Mouse (Mus musculus): Measurements from ENCODE around the gene Rnf215.
A peak's percentile ranks its signal among the peaks of the same experiment; 100 is the strongest.
"Not testable (repeated sequence)": the region's sequence is repeated elsewhere in the genome, so short reads cannot be mapped to it uniquely, and the experiment has no call there.

Gene Rnf215

GRCm38 (mm10) chr11:4134986-4135935 lies at the start of gene Rnf215:
TSS of gene Rnf215 (plus strand) at chr11:4135202.
- peak; percentile 68 to 82 for DNase-seq (ENCODE audit: low spot score in 2 of 2)

- DNase-seq (ENCODE audit: low spot score in 2 of 2) = no peak
Observed at GRCm38 (mm10) chr11:4086246-4086645, 48.8 kb upstream of the Rnf215 start.

- DNase-seq (ENCODE audit: low spot score in 2 of 2) = no peak
Observed at GRCm38 (mm10) chr11:4087267-4087666, 47.7 kb upstream of the Rnf215 start.

GRCm38 (mm10) chr11:4093459-4094377 lies 41.3 kb upstream of the Rnf215 start:
- DNase-seq (ENCODE audit: low spot score in 2 of 2) = no peak

- DNase-seq (ENCODE audit: low spot score in 2 of 2) = peak; percentile 59 to 73
Observed at GRCm38 (mm10) chr11:4094378-4095170, 40.4 kb upstream of the Rnf215 start.

GRCm38 (mm10) chr11:4095171-4096053 lies 39.6 kb upstream of the Rnf215 start, which contains the start of gene Mtfp1:
TSS of gene Mtfp1 (minus strand) at chr11:4095445.
- peak in 1 of 2 experiments; percentile 44 for DNase-seq (ENCODE audit: low spot score in 2 of 2)

GRCm38 (mm10) chr11:4096054-4096984 lies 38.7 kb upstream of the Rnf215 start:
- DNase-seq (ENCODE audit: low spot score in 2 of 2) = peak; percentile 94 to 97

GRCm38 (mm10) chr11:4097091-4097621 lies 37.8 kb upstream of the Rnf215 start:
- no peak for DNase-seq (ENCODE audit: low spot score in 2 of 2)

GRCm38 (mm10) chr11:4098120-4098519 lies 36.9 kb upstream of the Rnf215 start:
- no peak for DNase-seq (ENCODE audit: low spot score in 2 of 2)

- DNase-seq (ENCODE audit: low spot score in 2 of 2) = no peak
Observed at GRCm38 (mm10) chr11:4098816-4099215, 36.2 kb upstream of the Rnf215 start.

- no peak for DNase-seq (ENCODE audit: low spot score in 2 of 2)
Observed at GRCm38 (mm10) chr11:4099447-4099846, 35.6 kb upstream of the Rnf215 start.

- DNase-seq (ENCODE audit: low spot score in 2 of 2) = no peak
Observed at GRCm38 (mm10) chr11:4101851-4102250, 33.2 kb upstream of the Rnf215 start.

GRCm38 (mm10) chr11:4103522-4103921 lies 31.5 kb upstream of the Rnf215 start:
- DNase-seq (ENCODE audit: low spot score in 2 of 2) = no peak

- DNase-seq (ENCODE audit: low spot score in 2 of 2) = no peak
Observed at GRCm38 (mm10) chr11:4104989-4105388, 30.0 kb upstream of the Rnf215 start.

GRCm38 (mm10) chr11:4105444-4105843 lies 29.6 kb upstream of the Rnf215 start:
- no peak for DNase-seq (ENCODE audit: low spot score in 2 of 2)

GRCm38 (mm10) chr11:4107901-4108300 lies 27.1 kb upstream of the Rnf215 start:
- not testable (repeated sequence) for DNase-seq (ENCODE audit: low spot score in 2 of 2)

GRCm38 (mm10) chr11:4108691-4109090 lies 26.3 kb upstream of the Rnf215 start:
- DNase-seq (ENCODE audit: low spot score in 2 of 2) = no peak

GRCm38 (mm10) chr11:4112033-4112432 lies 23.0 kb upstream of the Rnf215 start:
- DNase-seq (ENCODE audit: low spot score in 2 of 2) = no peak

GRCm38 (mm10) chr11:4112861-4113260 lies 22.1 kb upstream of the Rnf215 start:
- DNase-seq (ENCODE audit: low spot score in 2 of 2) = no peak
